Mouse (Mus musculus): ENCODE results near the gene Ece1. TPM values are rescaled to one million over a fixed set of nuclear protein-coding genes. Genes with fewer than 3 reads are reported as not detected.
A peak's percentile ranks its signal among the peaks of the same experiment; 100 is the strongest.

Gene Ece1
- total and polyA plus RNA-seq, 2 experiments from 2014 or later: 23.0 to 40.0 TPM

GRCm38 (mm10) chr4:137917591-137917990 lies 55.6 kb downstream of the Ece1 start:
- DNase-seq (ENCODE audit: low spot score) (peak; percentile 53), ATAC-seq (no peak)
- Histone ChIP-seq H3K9ac (replicated peaks; ENCODE audit: low read length) (no peak overlapping the region), H3K4me1 (ENCODE audit: insufficient read depth, low read length) (peaks cover 27% of the 10 kb centered on the region), H3K9me3 (ENCODE audit: low read length) (no peaks in the 10 kb centered on the region), H3K36me3 (ENCODE audit: insufficient read depth, low read length) (no peaks in the 10 kb centered on the region), H3K4me2 (ENCODE audit: low read depth, low read length) (no peak overlapping the region), H3K27ac (no peak overlapping the region), H3K4me3 (ENCODE audit: low read length) (no peak overlapping the region), H3K27me3 (ENCODE audit: insufficient read depth, low read length) (no peaks in the 10 kb centered on the region)
- WGBS: 40% methylated on average over 6 of the region's 6 CpGs
- TF ChIP-seq CTCF (IDR thresholded peaks at IDR 0.05; ENCODE audit: low read depth): no peak

DNA sequence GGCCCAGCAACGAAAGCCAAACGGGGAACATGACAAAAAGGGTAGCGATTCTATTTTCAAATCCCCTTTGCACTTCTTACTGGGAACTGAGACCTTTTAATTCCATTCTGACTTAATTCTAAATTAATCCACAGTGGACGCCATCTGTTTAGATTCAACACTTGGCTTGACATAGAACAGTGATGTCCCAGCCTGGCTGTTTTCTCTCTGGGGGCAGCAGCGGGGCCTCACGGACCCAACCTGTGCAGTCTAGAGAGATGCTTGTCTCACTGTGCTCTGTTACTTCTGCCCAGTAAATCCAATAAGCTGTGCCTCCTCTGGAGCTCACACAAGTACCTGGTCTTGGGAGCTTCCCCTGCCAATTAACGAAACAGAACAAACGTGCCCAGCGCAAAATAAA lies 56.5 kb downstream of the Ece1 start:
- WGBS: 45% methylated on average over 9 of the region's 9 CpGs
- peaks cover 23% of the 10 kb centered on the region for H3K4me1 ChIP-seq (ENCODE audit: insufficient read depth, low read length)
- DNase-seq (ENCODE audit: low spot score): no peak
- no peaks in the 10 kb centered on the region for H3K9me3 ChIP-seq (ENCODE audit: low read length)
- H3K27me3 ChIP-seq (ENCODE audit: insufficient read depth, low read length): no peaks in the 10 kb centered on the region
- no peak overlapping the region for H3K9ac ChIP-seq (replicated peaks; ENCODE audit: low read length)
- no peak overlapping the region for H3K4me3 ChIP-seq (ENCODE audit: low read length)
- H3K36me3 ChIP-seq (ENCODE audit: insufficient read depth, low read length): no peaks in the 10 kb centered on the region
- no peak for ATAC-seq
- H3K27ac ChIP-seq: no peak overlapping the region
- H3K4me2 ChIP-seq (ENCODE audit: low read depth, low read length): no peak overlapping the region
- TF ChIP-seq CTCF (IDR thresholded peaks at IDR 0.05; ENCODE audit: low read depth): no peak

GRCm38 (mm10) chr4:137919116-137919515 lies 57.1 kb downstream of the Ece1 start:
- TF ChIP-seq CTCF (IDR thresholded peaks at IDR 0.05; ENCODE audit: low read depth): no peak
- H3K9ac ChIP-seq (replicated peaks; ENCODE audit: low read length): no peak overlapping the region
- H3K4me2 ChIP-seq (ENCODE audit: low read depth, low read length): no peak overlapping the region
- WGBS: 53% methylated on average over 10 of the region's 10 CpGs
- H3K9me3 ChIP-seq (ENCODE audit: low read length): no peaks in the 10 kb centered on the region
- DNase-seq (ENCODE audit: low spot score) (no peak), ATAC-seq (no peak)
- no peak overlapping the region for H3K4me3 ChIP-seq (ENCODE audit: low read length)
- no peaks in the 10 kb centered on the region for H3K36me3 ChIP-seq (ENCODE audit: insufficient read depth, low read length)
- H3K27me3 ChIP-seq (ENCODE audit: insufficient read depth, low read length): no peaks in the 10 kb centered on the region
- peak overlapping the region; percentile 23; the same call in 1 of the 2 replicates for H3K27ac ChIP-seq
- H3K4me1 ChIP-seq (ENCODE audit: insufficient read depth, low read length): peaks cover 21% of the 10 kb centered on the region

DNA sequence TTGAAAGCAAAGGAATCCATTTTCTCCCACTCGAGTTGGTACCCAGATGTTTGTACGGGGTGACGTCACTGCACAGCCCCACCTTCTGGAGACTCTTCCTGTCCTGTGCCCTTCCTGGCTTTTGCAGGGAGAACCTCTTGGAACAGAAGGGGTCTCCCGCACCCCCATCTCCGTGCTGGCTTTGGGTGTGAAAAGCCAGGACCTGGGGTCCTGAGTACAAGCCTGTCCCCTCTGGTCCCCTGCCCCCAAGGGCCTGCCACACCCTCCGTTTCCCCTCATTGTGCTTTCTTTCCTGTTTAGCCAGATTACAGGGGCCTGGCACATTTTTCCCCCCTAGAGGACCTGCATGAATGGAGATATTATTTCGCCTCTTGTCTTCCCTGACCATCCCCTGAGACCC lies 58.0 kb downstream of the Ece1 start:
- peak; percentile 21; the same call in 1 of the 2 replicates for ATAC-seq
- Histone ChIP-seq H3K9me3 (ENCODE audit: low read length) (no peaks in the 10 kb centered on the region), H3K27ac (peak overlapping the region; percentile 21; the same call in 1 of the 2 replicates), H3K27me3 (ENCODE audit: insufficient read depth, low read length) (no peaks in the 10 kb centered on the region), H3K36me3 (ENCODE audit: insufficient read depth, low read length) (no peaks in the 10 kb centered on the region), H3K4me3 (ENCODE audit: low read length) (no peak overlapping the region), H3K4me2 (ENCODE audit: low read depth, low read length) (no peak overlapping the region), H3K4me1 (ENCODE audit: insufficient read depth, low read length) (peaks cover 16% of the 10 kb centered on the region; the same call in 1 of the 2 replicates), H3K9ac (replicated peaks; ENCODE audit: low read length) (no peak overlapping the region)
- TF ChIP-seq CTCF (IDR thresholded peaks at IDR 0.05; ENCODE audit: low read depth): no peak
- WGBS: 62% methylated on average over 7 of the region's 7 CpGs
- DNase-seq (ENCODE audit: low spot score): no peak

- H3K4me3 ChIP-seq (ENCODE audit: low read length): no peak overlapping the region
- no peaks in the 10 kb centered on the region for H3K9me3 ChIP-seq (ENCODE audit: low read length)
- WGBS: 48% methylated on average over 10 of the region's 10 CpGs
- H3K27me3 ChIP-seq (ENCODE audit: insufficient read depth, low read length): no peaks in the 10 kb centered on the region
- H3K4me1 ChIP-seq (ENCODE audit: insufficient read depth, low read length): peaks cover 20% of the 10 kb centered on the region; the same call in 1 of the 2 replicates
- ATAC-seq (no peak), DNase-seq (ENCODE audit: low spot score) (no peak)
- H3K4me2 ChIP-seq (ENCODE audit: low read depth, low read length): no peak overlapping the region
- no peak for TF ChIP-seq CTCF (IDR thresholded peaks at IDR 0.05; ENCODE audit: low read depth)
- H3K27ac ChIP-seq: peak overlapping the region; percentile 60; the same call in 1 of the 2 replicates
- 0 out of 2 replicates have a peak overlapping the region, but pooled peaks have one; percentile 17 for H3K9ac ChIP-seq (replicated peaks; ENCODE audit: low read length)
- H3K36me3 ChIP-seq (ENCODE audit: insufficient read depth, low read length): no peaks in the 10 kb centered on the region
Measured at GRCm38 (mm10) chr4:137920500-137920961, 58.5 kb downstream of the Ece1 start.

GRCm38 (mm10) chr4:137921510-137921909 lies 59.5 kb downstream of the Ece1 start:
- Histone ChIP-seq H3K4me2 (ENCODE audit: low read depth, low read length) (no peak overlapping the region), H3K4me1 (ENCODE audit: insufficient read depth, low read length) (peaks cover 20% of the 10 kb centered on the region; the same call in 1 of the 2 replicates), H3K9me3 (ENCODE audit: low read length) (no peaks in the 10 kb centered on the region), H3K9ac (replicated peaks; ENCODE audit: low read length) (no peak overlapping the region), H3K27ac (no peak overlapping the region), H3K36me3 (ENCODE audit: insufficient read depth, low read length) (no peaks in the 10 kb centered on the region), H3K27me3 (ENCODE audit: insufficient read depth, low read length) (no peaks in the 10 kb centered on the region), H3K4me3 (ENCODE audit: low read length) (no peak overlapping the region)
- 85% methylated on average over 11 of the region's 11 CpGs for WGBS
- ATAC-seq (no peak), DNase-seq (ENCODE audit: low spot score) (no peak)
- no peak for TF ChIP-seq CTCF (IDR thresholded peaks at IDR 0.05; ENCODE audit: low read depth)

DNA sequence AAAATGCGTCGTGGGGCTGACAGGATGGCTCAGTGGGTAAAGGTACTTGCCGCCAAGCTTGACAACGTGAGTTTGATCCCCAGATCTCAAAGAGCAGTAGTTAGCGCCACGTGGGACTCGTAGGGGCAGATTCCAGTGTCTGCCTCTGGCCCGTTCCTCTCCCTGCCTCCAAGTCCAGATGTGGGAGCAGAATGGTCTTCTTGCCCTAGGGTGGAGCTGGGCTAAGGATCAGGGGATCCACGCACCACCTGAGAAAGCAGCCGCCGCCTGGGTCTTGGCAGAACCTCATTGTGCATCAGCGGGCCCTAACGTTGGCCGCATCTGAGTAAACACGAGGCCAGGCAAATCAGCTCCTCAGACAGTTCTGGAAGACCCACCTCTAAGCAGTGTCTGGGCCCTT lies 61.0 kb downstream of the Ece1 start:
- Histone ChIP-seq H3K27me3 (ENCODE audit: insufficient read depth, low read length) (no peaks in the 10 kb centered on the region), H3K4me1 (ENCODE audit: insufficient read depth, low read length) (peaks cover 11% of the 10 kb centered on the region; the same call in 1 of the 2 replicates), H3K9me3 (ENCODE audit: low read length) (no peaks in the 10 kb centered on the region), H3K27ac (no peak overlapping the region), H3K4me2 (ENCODE audit: low read depth, low read length) (no peak overlapping the region), H3K4me3 (ENCODE audit: low read length) (no peak overlapping the region), H3K9ac (replicated peaks; ENCODE audit: low read length) (no peak overlapping the region), H3K36me3 (ENCODE audit: insufficient read depth, low read length) (no peaks in the 10 kb centered on the region)
- WGBS: 86% methylated on average over 15 of the region's 15 CpGs
- TF ChIP-seq CTCF (IDR thresholded peaks at IDR 0.05; ENCODE audit: low read depth): no peak
- no peak for ATAC-seq
- DNase-seq (ENCODE audit: low spot score): no peak
